Mouse (Mus musculus) adrenal gland, adult 8-10 months (tissue): ENCODE results near the gene Atxn1. TPM values are rescaled to one million over a fixed set of nuclear protein-coding genes. Genes with fewer than 3 reads are reported as not detected.

Experiments used
- DNase-seq: peaks from one replicate; pipeline ENCODE4 v3.0.0; 2022
- total RNA-seq, 4 experiments: library from RNA; stranded (reverse); gene quantifications; 2 replicates each; pipeline ENCODE4 v1.2.4; 2022

Atxn1 gene
- total RNA-seq, 4 experiments from 2014 or later: 32.0 to 59.9 (median 48.1) TPM

DNA sequence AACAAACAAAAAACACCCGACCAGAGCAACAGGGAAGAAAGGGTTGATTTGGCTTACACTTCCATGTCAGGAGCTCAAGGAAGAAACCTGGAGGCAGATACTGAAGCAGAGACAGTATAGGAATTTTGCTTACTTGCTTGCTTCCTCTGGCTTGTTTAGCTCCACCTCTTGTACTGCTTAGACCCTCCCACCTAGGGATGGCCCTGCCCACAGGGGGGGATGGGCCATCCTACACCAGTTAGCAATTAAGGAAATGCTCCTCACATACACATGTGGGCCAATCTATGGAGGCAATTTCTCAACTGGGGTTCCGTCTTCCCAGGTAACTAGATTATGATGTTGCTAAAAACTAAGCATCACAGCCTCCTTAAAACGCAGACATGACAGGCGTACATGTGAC lies 39.5 kb downstream of the Atxn1 start:
- no peak for DNase-seq

DNA sequence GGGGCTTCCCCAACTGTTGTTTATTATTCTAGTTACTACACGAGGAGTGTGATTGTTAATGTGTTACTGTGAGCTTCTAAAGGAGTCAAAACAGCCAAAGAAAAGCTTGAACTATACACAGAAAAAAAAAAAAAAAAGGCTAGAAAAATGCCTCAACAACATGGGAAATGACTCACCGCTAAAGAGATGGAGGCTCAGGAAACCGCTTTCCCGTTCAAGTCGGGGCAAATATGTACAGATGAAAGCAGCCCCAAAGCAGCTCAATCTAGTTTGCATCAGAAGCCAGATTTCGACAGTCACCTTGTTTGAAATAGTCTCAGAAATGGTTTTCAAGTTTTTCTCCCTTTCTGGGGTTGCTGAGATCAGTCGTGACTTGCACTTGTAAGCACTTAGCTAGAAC lies 40.3 kb downstream of the Atxn1 start:
- no peak for DNase-seq

- DNase-seq: no peak
Measured at GRCm38 (mm10) chr13:45923086-45923485, 41.7 kb downstream of the Atxn1 start.

DNA sequence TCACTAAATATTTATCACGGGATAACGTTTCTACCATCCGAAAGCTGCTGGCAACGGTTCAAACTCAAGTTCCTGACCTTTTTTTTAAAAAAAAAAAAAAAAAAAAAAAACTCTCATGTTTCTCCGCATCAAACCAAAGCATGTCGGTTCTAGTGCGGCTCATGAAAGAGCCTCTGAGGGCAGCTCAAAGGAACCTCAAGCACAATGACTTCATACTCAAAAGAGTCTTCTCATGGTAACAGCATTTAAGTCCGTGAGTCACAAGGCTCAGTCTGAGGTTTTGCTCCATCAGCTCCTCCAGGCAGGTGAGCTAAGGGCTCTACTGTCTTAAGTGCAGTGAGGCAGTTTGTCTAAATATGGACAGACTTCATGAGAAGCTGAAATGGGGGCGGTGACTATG lies 42.3 kb downstream of the Atxn1 start:
- DNase-seq: no peak

- no peak for DNase-seq
Measured at GRCm38 (mm10) chr13:45918956-45919711, 45.7 kb downstream of the Atxn1 start.

DNA sequence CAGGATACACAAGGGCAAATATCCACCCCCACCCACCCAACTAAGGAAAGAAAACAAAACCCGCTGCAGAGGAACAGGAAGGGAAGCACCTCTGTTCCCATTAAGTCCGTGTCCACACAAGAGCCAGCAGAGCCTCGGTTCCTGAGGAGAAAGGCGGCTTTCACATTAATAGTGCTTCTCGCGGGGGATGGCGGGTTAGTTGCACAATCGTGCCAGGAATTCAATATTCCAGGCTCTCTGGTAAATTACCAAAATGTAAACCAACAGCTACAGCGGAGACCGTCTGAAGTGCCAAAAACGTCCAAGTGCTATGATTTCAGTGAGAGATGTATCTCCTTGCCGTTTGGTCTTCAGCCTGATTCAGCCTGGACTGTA lies 46.8 kb downstream of the Atxn1 start:
- DNase-seq: no peak

DNA sequence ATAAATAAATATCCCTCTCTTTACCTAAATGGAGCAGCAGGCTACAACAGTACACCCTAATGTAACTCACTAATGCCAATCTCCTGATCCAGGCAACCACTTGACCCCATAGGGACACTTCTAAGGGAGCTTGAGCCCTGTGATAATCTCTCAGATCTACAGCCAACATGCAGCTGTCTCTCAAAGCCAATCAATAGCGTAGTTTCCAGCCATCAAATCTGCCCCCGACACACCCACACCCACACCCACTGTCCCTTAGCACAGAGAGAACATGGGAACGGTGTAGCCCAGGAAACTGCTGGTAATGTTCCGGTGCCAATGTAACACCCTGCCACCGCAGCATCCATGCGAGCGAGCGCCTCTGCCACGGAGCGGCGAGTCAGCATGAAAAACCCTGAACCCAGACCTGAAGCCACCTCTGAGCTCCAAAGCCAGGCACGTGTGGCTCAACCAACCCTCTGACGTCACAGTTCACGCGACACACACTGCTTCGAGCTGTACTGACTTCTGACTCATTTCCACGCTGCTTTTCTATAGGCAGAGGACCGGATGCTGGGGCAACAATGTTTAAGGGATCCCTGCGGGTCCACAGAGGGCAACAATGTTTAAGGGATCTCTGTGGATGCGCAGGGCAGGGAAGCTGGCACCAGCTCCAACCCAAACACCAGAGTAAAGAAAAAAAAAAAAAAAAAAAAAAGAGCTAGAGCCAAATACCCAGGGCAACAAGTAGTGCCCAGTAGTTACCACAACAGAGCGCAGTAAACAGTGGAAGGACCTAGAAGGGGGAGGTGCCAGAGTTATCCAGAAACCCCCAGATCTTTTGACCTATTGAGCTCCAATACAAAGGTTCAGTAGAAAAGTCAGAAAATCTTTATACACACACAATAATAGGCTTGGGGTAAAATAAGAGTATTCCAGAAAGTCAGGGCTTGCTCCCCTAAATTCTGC lies 47.5 kb downstream of the Atxn1 start:
- DNase-seq: no peak

GRCm38 (mm10) chr13:45915921-45916320 lies 48.9 kb downstream of the Atxn1 start:
- no peak for DNase-seq

DNA sequence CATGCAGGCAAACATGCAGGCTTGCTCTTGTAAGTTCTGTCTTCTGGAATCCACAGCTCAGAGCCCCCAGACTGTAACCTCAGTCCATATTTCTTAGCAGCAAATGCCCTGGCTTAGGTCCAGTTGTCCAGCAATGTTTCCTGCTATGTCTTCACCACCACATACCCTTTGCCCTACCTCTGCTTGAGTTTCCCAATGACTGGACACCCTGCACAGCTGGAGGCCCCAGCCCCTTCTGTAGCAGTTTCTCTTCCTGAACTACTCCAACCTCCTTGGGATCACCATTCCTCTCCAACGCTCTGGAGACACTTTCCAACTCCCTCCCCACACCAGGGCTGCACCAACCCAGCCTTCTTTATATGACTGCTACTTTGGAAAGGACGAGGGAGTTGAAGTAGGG lies 49.8 kb downstream of the Atxn1 start:
- DNase-seq: no peak

GRCm38 (mm10) chr13:45914117-45914516 lies 50.7 kb downstream of the Atxn1 start:
- DNase-seq: no peak

DNA sequence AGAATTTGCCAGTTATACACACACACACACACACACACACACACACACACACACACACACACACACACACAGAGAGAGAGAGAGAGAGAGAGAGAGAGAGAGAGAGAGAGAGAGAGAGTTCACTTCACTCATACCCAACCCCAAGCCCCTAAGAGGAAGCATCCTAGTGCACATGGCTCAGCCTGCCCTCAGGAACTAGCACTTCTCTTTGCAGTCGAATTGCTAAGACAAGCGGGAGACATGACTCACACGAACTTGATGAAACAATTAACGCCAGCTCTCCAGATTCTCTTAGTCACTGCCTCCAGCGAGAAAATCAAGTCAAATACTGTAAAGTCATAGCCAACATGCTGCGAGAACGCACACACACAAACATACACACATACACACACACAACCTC lies 53.0 kb downstream of the Atxn1 start:
- no peak for DNase-seq

- DNase-seq: no peak
Measured at GRCm38 (mm10) chr13:45911069-45911468, 53.7 kb downstream of the Atxn1 start.

- no peak for DNase-seq
Measured at GRCm38 (mm10) chr13:45910348-45910747, 54.5 kb downstream of the Atxn1 start.

- DNase-seq: no peak
Measured at GRCm38 (mm10) chr13:45907181-45907691, 57.6 kb downstream of the Atxn1 start.

DNA sequence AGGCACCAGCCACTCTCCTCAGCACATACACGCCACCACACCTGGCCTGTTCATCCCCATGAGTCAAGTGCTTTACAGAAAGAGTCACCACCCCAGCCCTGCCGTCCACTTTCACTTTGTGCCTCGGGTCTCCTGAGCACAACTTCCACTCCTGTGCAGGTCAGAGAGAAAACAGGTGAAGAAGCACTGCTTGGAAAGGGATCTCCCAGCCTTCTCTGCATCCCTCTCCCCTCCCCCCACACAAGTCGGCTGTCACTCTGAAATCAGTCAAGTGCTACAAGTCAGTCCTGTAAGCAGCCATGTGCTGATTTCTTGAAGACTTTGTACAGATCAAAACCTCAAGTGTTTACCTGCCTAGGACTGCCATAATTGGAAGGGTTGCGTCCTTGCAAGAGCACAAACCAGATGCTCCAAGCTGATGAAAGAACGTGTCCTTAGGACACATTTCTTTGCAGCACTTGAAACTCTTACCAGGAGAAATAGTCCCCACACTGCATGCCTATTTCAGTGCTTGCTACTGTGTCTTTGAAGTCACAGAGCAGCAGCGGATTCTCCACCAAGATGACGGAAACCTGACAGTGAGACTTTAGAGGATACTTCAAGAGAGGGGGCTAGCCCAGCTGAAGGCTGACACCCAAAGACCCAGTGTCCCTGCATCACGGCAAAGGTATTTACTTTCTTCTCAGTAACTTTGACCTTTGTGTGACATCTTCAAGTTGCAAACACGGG lies 58.2 kb downstream of the Atxn1 start:
- no peak for DNase-seq

DNA sequence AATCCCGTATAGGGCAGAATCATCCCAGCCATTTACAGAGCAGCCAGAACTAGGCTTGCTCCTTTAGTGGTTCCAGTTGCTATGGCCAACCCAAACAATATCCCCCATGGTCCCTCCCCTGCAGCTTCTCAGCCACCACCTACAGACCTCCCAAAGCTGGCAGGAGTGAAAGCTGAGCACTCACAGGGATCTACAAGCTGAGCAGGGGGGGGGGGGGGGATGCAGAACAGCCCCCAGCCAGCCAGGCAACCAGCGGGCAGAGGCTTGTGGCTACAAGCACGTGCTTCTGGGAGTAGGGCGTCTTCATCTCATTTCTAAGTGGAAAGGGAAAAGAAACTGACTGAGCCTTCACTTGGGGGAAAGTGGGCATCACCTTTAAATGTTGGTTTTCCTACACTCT lies 59.9 kb downstream of the Atxn1 start:
- no peak for DNase-seq

DNA sequence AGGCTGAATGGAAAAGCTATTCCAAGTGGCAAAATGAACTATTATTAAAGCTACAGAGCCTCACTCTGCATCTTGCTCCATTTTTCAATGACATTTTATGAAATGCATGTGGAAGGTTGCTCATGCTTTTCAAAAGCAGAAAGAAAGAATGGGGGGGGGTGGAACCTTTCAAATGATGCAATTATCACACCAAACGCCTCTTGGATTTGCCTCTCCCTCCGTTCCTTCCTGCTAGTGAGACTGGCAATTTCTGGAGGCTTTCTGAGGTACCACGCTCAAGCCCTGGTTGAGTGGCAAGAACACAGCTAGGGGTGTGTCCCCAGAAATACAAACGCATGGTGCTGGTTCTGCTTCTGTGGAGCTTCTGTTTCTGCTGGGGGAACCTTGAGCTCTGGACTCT lies 60.4 kb downstream of the Atxn1 start:
- no peak for DNase-seq

GRCm38 (mm10) chr13:45903519-45904274 lies 61.1 kb downstream of the Atxn1 start:
- DNase-seq: no peak

- DNase-seq: no peak
Measured at GRCm38 (mm10) chr13:45902457-45902856, 62.4 kb downstream of the Atxn1 start.

DNA sequence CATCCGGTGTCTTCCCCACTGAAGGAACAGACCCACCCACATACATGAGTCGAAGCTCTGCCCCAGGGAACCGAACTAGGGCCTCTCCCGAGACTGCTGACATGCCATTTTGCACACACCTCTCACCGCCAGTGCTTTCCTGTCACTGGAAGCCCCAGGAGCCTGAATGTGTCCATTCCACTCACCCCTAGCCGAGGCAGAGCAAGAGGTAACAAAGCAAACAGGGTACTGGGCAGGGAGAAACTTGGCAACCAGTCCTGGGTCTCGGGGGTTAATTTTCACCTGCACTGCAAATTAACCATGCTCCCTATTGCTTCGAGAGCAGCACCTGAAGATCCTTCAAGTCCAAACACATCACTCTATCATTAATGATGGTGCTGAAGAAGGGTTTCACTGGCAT lies 64.0 kb downstream of the Atxn1 start:
- no peak for DNase-seq

DNA sequence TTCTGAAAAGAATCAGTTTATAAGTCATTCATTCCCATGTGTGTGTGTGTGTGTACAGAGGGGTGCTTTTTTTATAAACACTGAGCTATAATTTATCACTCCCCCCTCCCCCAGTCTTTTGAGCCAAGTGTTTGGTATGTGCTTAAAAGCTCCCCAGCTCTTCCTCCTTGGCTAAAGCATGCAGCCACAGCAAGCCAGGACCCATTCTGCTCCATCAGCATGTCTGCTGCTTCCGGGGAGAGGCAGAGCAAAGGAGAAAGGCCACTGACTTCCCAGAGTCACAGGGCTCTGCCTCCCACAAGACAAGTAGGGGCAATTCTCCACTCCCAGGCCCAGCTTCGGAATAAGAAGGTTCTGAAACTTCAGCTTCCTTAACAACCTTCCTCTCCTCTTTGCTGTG lies 67.2 kb downstream of the Atxn1 start:
- DNase-seq: no peak

- DNase-seq: no peak
Measured at GRCm38 (mm10) chr13:45894760-45895159, 70.0 kb downstream of the Atxn1 start.
